Mouse (Mus musculus): ENCODE data around the gene Kif17.
A peak's percentile ranks its signal among the peaks of the same experiment; 100 is the strongest.

Gene Kif17

GRCm38 (mm10) chr4:138250088-138250960, at the start of gene Kif17, which contains the start of gene Sh2d5:
TSS of gene Kif17 (plus strand) at chr4:138250435.
TSS of gene Sh2d5 (plus strand) at chr4:138250403.
- no peak for DNase-seq (ENCODE audit: low read depth)

DNA sequence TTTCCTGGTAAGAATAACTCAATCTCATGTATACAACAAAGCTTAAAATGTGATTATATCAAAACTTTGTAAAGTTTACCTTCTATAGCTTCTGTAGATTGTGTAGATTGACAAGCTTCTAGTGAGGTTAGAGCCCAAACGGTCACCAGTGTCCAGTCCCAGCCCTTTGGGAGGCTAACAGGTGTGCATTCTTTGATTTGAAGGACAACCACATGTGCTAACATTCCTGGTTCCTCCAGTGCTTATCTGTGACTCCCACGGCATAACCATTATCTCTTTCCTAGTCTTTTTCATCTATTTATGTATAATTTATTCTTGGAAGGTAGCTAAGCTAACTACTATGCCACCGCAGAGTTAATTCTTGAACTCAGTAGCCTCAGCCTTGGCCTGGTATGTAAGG, 49.5 kb upstream of the Kif17 start:
- DNase-seq (ENCODE audit: low read depth) = no peak

GRCm38 (mm10) chr4:138201696-138202095, 48.5 kb upstream of the Kif17 start:
- no peak for DNase-seq (ENCODE audit: low read depth)

- DNase-seq (ENCODE audit: low read depth) = no peak
Measured at GRCm38 (mm10) chr4:138210116-138210515, 40.1 kb upstream of the Kif17 start.

DNA sequence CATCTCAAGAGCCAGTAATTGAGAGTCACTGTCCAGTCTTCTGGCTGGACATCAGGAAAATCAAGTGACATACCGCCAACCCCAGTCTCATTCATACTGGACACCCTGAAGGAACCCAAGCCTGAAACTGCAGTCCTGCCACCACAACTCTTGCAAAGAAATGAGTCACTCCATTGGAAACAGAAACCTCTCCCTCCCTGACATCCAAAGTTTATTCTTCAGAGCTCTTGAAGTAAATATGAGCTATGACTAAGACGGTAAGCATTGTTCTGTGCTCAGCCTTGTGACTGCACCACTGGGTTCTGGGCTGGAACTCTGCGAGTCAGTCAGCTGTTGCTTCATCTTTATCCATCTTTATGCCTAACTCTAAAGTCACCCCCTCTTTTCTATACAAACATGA, 36.4 kb upstream of the Kif17 start:
- DNase-seq (ENCODE audit: low read depth) = peak; percentile 79

GRCm38 (mm10) chr4:138215671-138216199, 34.5 kb upstream of the Kif17 start:
- DNase-seq (ENCODE audit: low read depth) = no peak

GRCm38 (mm10) chr4:138216200-138216890, 33.9 kb upstream of the Kif17 start, which contains the start of gene Hp1bp3:
TSS of gene Hp1bp3 (plus strand) at chr4:138216296.
- DNase-seq (ENCODE audit: low read depth) = peak; percentile 84

DNA sequence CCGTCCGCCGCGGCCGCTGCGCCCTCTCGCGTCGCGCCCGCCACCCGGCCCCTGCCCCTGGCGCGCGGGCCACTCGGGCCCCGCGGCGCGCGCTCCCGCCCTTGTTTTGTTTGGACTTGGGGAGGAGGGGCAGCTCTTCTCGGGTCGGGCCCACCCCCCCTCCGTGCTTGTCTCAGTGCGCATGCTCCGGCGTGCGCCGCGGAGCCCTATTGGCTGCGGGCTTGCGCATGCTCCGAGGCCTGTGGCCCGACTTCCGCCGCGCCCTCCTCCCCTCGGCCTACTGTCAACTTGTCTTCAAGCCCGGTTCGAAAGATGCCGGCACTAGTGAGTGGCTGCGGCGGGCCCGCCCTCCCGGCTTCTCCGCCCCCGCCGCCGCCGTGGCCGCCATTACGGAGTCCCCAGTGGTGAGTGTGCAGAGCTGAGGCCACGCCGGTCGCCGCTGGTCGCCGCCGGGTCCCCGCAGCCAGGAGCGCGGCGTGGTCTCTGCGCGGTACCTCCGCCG, 33.3 kb upstream of the Kif17 start:
- peak; percentile 98 for DNase-seq (ENCODE audit: low read depth)

DNA sequence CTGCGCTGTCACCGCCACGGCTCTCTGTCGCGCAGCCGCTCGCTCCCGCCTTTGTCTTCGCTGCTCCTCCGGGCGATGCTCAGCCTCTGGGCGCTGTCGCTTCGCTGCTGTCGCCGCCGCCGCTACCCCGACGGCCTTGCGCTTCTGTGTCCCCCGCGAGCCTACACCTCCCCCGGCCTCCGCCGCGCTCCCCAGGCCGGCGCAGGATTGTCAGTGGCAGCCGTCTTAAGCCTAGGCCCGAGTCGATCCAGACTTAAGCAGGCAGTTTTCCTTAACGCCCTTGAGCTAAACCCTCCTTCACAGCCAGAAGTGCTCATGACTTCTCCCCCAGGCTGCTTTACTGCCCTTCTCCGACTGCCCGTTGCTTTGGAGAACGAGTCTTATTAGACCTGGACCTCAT, 32.8 kb upstream of the Kif17 start:
- peak; percentile 17 for DNase-seq (ENCODE audit: low read depth)

DNA sequence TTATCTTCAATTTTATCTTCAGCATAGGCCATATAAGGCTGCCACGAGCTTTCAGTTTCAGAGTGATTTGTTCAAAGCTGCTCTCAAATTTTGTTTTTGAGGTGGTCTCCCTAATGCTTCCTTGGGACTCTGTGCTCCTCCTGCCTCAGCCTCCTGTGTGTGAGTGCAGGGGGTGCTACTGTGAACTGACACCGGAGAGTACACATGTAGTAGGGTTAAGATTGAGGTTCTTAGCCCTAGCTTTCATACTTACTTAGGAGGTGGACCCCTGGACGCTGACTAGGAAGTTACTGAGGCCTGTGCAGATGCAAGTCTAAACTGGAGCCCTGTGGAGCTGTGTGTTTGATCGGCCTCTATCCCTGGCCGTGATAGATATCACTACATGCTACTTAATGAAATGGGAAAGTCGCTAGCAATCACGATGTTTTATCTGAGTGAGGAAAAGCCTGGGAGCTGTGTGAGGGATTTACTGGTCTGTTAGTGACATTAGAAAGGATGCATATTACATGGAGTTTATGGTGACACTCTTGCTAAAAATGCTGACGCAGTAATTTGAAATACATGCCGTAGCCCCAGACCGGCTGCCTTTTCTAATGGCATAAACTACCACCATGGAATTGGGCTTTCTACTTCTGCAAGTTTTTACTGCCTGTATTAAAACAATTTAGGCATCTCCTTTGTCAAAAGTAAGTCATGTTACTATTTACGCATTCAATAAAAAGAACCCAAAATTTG, 32.1 kb upstream of the Kif17 start:
- DNase-seq (ENCODE audit: low read depth) = peak; percentile 5

DNA sequence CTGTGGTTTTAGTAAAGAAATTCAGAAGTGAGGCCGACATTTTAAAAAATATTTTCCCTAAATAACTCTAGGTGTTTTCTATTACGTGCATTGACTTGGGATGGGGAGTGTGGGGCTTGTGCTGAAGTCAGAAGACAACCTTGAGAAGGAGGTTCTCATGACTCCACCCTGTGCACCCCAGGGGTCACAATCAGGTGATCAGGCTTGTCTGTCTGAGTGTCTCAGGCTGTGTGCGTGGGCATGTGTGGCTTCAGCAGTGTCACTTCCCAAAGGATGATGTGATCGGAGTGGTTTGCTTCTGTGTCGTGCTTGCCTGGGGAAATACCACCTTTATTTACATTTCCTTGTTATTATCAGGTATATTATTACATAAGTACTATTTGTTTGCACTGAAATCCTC, 30.9 kb upstream of the Kif17 start:
- DNase-seq (ENCODE audit: low read depth) = no peak

DNA sequence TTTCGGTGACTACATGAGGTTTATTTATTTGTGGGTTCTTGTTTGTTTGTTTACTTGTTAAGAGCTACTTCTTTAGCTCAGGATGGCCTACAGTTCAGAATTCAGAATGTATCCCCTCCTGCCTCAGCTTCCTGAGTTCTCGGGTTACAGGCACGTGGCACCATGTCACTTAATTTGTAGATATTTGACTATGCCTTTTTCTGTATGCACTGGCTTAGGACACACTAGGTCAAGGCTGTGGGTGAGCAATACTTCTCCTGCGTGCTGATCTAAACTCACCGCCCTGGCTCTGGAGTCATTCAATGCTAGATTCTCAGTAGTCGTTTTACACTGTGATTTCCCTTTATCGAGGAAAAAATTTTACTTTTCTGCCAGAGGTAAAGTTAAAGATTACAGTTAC, 29.5 kb upstream of the Kif17 start:
- DNase-seq (ENCODE audit: low read depth) = no peak

DNA sequence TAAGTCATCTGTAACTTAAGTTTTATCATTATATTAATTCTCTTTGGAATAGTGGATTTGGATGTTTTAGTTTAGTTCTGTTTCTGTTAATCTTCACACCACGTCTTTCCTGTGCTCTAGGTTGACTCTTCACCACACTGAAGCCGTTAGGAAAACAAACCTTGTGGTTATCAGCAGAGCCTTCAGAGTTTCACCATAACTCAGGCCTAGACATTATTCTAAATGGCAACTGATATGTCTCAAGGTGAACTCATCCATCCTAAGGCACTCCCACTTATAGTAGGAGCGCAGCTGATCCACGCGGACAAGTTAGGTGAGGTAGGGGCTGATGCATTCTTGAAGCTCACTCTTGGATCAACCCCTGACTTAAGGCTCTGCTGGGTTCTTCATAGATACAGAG, 28.8 kb upstream of the Kif17 start:
- DNase-seq (ENCODE audit: low read depth) = no peak

- no peak for DNase-seq (ENCODE audit: low read depth)
Measured at GRCm38 (mm10) chr4:138222396-138222795, 27.8 kb upstream of the Kif17 start.

DNA sequence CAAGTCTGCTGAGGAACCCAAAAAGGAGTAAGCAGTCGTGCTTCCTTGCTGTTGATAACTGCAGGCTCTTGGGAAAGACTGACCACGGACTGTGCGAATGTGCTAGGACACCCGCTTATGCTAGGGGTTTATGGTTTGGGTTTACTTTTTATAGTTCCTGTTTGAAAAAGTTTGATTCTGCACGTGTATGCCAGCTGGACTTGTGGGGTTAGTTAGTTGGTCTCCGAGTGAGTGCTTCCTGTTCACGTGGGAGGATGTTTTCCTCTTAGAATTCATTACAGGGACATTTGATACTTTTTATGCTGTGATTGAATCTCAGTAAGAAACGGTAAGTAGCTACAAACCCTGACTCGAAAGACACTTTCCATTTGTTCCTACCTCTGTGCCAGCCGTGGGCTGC, 26.6 kb upstream of the Kif17 start:
- no peak for DNase-seq (ENCODE audit: low read depth)

- peak; percentile 28 for DNase-seq (ENCODE audit: low read depth)
Measured at GRCm38 (mm10) chr4:138246756-138247665, 3.2 kb upstream of the Kif17 start.

DNA sequence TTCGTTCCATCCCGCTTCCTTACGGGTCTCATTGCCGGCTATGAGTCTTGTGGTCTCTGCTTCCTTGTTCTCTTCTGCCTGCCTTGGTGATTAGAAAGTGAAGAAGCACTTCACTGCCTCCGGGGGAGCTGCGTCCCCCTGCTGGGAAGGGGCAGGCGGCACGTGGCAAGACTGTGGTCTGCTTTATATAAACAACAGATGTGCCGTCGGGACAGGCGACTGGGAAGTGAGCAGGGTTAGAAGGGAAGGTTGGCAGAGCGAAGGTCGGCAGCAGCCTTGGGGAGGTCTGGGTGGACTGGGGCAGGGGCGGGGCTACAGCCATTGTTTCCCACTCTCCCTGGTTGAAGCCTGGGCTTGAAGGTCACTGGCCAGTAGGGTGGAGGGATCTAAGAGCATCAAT, 1.6 kb downstream of the Kif17 start:
- DNase-seq (ENCODE audit: low read depth) = no peak

DNA sequence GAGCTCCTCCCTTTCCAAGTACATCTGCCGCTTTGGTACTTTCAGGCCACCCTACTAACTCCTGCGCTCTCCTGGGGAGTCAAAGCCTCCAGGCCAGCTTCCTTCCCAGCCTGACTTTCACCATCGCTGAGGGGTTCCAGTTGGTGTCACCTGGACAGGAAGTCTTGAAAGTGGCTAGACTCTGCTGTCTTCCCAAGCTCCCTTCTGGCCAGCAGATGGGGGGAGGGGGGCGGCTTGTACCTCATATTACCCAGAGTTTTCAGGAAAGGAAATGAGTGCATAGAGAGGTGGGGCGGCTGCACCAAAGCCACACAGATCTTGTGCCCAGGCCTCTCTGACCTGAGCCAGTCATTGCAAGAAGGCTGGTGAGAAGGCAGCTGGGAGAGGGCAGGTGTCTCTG, 2.0 kb downstream of the Kif17 start:
- no peak for DNase-seq (ENCODE audit: low read depth)

DNA sequence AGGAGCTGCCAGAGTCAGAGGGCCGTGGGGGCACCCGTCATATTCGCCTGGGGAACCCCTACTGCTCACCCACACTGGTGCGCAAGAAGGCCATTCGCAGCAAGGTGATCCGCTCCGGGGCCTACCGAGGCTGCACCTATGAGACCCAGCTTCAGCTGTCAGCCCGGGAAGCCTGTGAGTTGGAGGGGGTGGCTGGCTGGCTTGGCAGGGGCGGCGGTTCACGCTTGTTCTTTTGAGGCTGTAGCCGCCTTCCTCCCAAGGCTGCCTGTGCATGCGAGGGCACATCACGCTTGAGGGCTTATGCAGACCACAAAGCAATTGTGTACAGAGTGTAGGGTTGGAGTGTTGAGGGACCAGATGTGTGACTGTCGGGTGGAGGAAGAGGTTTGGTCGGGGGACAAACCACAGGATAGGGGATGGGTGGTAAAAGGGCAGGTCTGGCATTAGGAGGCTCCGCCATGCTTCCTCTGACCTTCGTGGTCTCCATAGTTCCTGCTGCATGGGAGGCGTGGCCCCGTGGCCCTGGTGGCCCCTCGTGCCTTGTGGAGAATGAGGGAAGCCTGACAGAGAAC, 7.0 kb downstream of the Kif17 start:
- DNase-seq (ENCODE audit: low read depth) = no peak

- DNase-seq (ENCODE audit: low read depth) = peak; percentile 8
Measured at GRCm38 (mm10) chr4:138258663-138259062, 8.4 kb downstream of the Kif17 start.

GRCm38 (mm10) chr4:138259482-138259881, 9.2 kb downstream of the Kif17 start:
- no peak for DNase-seq (ENCODE audit: low read depth)
